Mouse (Mus musculus) bone marrow, adult 2 months (tissue): ENCODE results near the gene Lbx2. TPM values are rescaled to one million over a fixed set of nuclear protein-coding genes. Genes with fewer than 3 reads are reported as not detected.

ENCODE experiments used
- H3K27ac ChIP-seq: fragments of 200-500 bp; 2 replicates; pipeline ENCODE4 v1.5.1; 2012; ENCODE audit warnings: low read depth, mild to moderate bottlenecking, control low read depth, inconsistent platforms, low read length; ENCODE audit not compliant: control insufficient read depth, poor library complexity, insufficient read depth
- H3K4me1 ChIP-seq: fragments of 200-500 bp; 2 replicates; pipeline ENCODE4 v1.6.1; 2011; ENCODE audit warnings: low read length; ENCODE audit not compliant: control insufficient read depth, insufficient read depth
- H3K4me3 ChIP-seq: fragments of 200-500 bp; replicated peaks from 2 replicates; pipeline ENCODE3; 2011; ENCODE audit warnings: mild to moderate bottlenecking, low read depth, low read length, control low read depth; ENCODE audit not compliant: control insufficient read depth
- CTCF ChIP-seq: fragments of 200-500 bp; IDR thresholded peaks from 2 replicates; pipeline ENCODE4 v1.5.1; 2011; ENCODE audit warnings: low read length, control low read depth; ENCODE audit not compliant: control insufficient read depth, insufficient read depth
- POLR2A ChIP-seq: fragments of 200-500 bp; IDR thresholded peaks from 2 replicates; pipeline ENCODE4 v1.6.1; 2011; ENCODE audit warnings: low read depth, mild to moderate bottlenecking, control low read depth, low read length, borderline replicate concordance; ENCODE audit not compliant: control insufficient read depth
- WGBS: fragments of 180-500 bp; shearing (Covaris S2); methylation state at CpG from one replicate; pipeline ENCODE4 v1.1.7; 2018; 5-methylcytosine and 5-hydroxymethylcytosine counted together
- polyA plus RNA-seq: library from polyadenylated mRNA; stranded (reverse); fragments of >200 nt; gene quantifications from 2 replicates; pipeline ENCODE4 v1.2.4, GENCODE M21; 2011; ENCODE audit warnings: low replicate concordance; ENCODE audit not compliant: missing spikeins, insufficient read depth, insufficient read length

The Lbx2 gene
- polyA plus RNA-seq, 1 experiment: not detected

GRCm38 (mm10) chr6:83107566-83108400 is 21.6 kb downstream of the Lbx2 start:
- WGBS: 47% methylated on average over 13 of the region's 13 CpGs
- no peak overlapping the region for H3K4me3 ChIP-seq
- no peaks in the 10 kb centered on the region; the same call in 1 of the 2 replicates for H3K4me1 ChIP-seq
- TF ChIP-seq CTCF (peak; percentile 94), POLR2A (no peak)
- H3K27ac ChIP-seq: no peak overlapping the region

GRCm38 (mm10) chr6:83108762-83109668 is 22.8 kb downstream of the Lbx2 start, which contains the start of gene Mrpl53:
Gene Mrpl53, plus strand, starts transcription at chr6:83109040.
- Histone ChIP-seq H3K27ac (peak within 1 kb of the TSS; percentile 79), H3K4me1 (no peaks in the 10 kb centered on the region; the same call in 1 of the 2 replicates), H3K4me3 (peak within 1 kb of the TSS; percentile 87)
- WGBS: under 1% methylated on average over 76 of the region's 76 CpGs
- TF ChIP-seq POLR2A (peak; percentile 85; the same call in 1 of the 2 replicates), CTCF (no peak)

GRCm38 (mm10) chr6:83111510-83112136 is 25.5 kb downstream of the Lbx2 start:
- H3K4me3 ChIP-seq: no peak overlapping the region
- WGBS: 62% methylated on average over 4 of the region's 4 CpGs
- TF ChIP-seq CTCF (no peak), POLR2A (no peak)
- H3K27ac ChIP-seq: no peak overlapping the region
- peaks cover 2% of the 10 kb centered on the region; the same call in 1 of the 2 replicates for H3K4me1 ChIP-seq

- Histone ChIP-seq H3K4me1 (peaks cover 6% of the 10 kb centered on the region; the same call in 1 of the 2 replicates), H3K4me3 (peak within 1 kb of the TSS; percentile 84), H3K27ac (peak within 1 kb of the TSS; percentile 81)
- TF ChIP-seq CTCF (peak; percentile 48), POLR2A (peak; percentile 96)
- under 1% methylated on average over 55 of the region's 58 CpGs for WGBS
These were observed 29.0 kb downstream of the Lbx2 start, which contains the start of gene Mogs for GRCm38 (mm10) chr6:83115011-83115671. Gene Mogs, plus strand, starts transcription at chr6:83115496.

- TF ChIP-seq POLR2A (no peak), CTCF (no peak)
- Histone ChIP-seq H3K27ac (peak overlapping the region; percentile 81), H3K4me3 (peak overlapping the region; percentile 84), H3K4me1 (peaks cover 6% of the 10 kb centered on the region; the same call in 1 of the 2 replicates)
- WGBS: 1% methylated on average over 44 of the region's 48 CpGs
These were observed 29.7 kb downstream of the Lbx2 start for GRCm38 (mm10) chr6:83115682-83116372.

- peak overlapping the region; percentile 84 for H3K4me3 ChIP-seq
- TF ChIP-seq CTCF (no peak), POLR2A (no peak)
- H3K4me1 ChIP-seq: peaks cover 6% of the 10 kb centered on the region; the same call in 1 of the 2 replicates
- WGBS: 77% methylated on average over 11 of the region's 11 CpGs
- no peak overlapping the region for H3K27ac ChIP-seq
These were observed 30.4 kb downstream of the Lbx2 start for GRCm38 (mm10) chr6:83116373-83117164.
